Mouse (Mus musculus) spleen, adult 2 months (tissue): ENCODE data around the gene Epgn.

ENCODE experiments used
- CTCF ChIP-seq: fragments of 200-500 bp; IDR thresholded peaks from 2 replicates; pipeline ENCODE4 v1.5.1; 2011; ENCODE audit warnings: mild to moderate bottlenecking, inconsistent platforms; ENCODE audit not compliant: insufficient read depth, insufficient read length, insufficient replicate concordance; ENCODE audit errors: extremely low read depth
- POLR2A ChIP-seq: fragments of 200-500 bp; IDR thresholded peaks from 2 replicates; pipeline ENCODE4 v1.6.1; 2011; ENCODE audit warnings: low read depth, low read length, inconsistent platforms

DNA sequence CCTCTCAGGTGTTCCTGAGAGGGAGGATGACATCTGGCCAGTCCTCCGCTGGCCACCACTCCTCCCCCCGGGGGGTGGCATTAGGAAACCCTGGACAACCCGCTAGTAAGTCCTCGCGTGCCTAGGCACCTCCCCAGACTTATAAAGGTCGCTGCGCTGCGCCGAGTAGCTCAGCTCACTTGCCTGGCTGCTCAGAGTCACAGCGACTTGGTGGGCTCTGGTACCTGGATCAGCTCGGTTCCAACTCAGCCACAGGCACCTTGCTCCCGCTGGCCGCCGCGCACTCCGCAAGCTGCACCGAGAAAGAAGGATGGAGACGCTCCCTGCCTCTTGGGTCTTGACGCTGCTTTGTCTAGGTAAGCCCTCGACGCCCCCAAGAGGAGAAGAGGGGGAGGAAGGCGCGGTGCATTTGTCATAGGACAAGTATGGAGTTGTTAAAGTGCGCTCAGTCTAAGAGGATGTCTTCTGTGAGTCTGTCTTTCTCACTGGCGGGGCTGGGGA, 47.2 kb downstream of the Epgn start, which contains the start of gene Ereg:
- TF ChIP-seq POLR2A (no peak), CTCF (no peak)
